Mouse (Mus musculus) lung, embryonic 15.5 days (tissue): Measurements from ENCODE around the gene Ren1. TPM values are rescaled to one million over a fixed set of nuclear protein-coding genes. Genes with fewer than 3 reads are reported as not detected.
A peak's percentile ranks its signal among the peaks of the same experiment; 100 is the strongest.
"Not testable (repeated sequence)": the region's sequence is repeated elsewhere in the genome, so short reads cannot be mapped to it uniquely, and the experiment has no call there.

ENCODE experiments used
- ATAC-seq: fragments of 200-750 bp; cut with Nextera tagmentation; 2 replicates; pipeline ENCODE4 v1.8.0; 2017; ENCODE audit warnings: moderate number of reproducible peaks, borderline replicate concordance; ENCODE audit not compliant: low FRiP score, low TSS enrichment; ENCODE audit errors: extremely low read depth
- H3K27ac ChIP-seq: fragments of 300-500 bp; sonication (generic); 2 replicates; pipeline ENCODE4 v1.5.1; 2015; ENCODE audit warnings: moderate library complexity, mild to moderate bottlenecking, inconsistent platforms
- H3K27me3 ChIP-seq: fragments of 300-500 bp; sonication (generic); 2 replicates; pipeline ENCODE4 v1.6.1; 2015; ENCODE audit warnings: inconsistent platforms
- H3K36me3 ChIP-seq: fragments of 300-500 bp; sonication (generic); 2 replicates; pipeline ENCODE4 v1.6.1; 2015; ENCODE audit warnings: inconsistent platforms
- H3K4me1 ChIP-seq: fragments of 300-500 bp; sonication (generic); 2 replicates; pipeline ENCODE4 v1.6.1; 2015; ENCODE audit warnings: inconsistent platforms
- H3K4me2 ChIP-seq: fragments of 300-500 bp; sonication (generic); 2 replicates; pipeline ENCODE4 v1.6.1; 2015; ENCODE audit warnings: inconsistent platforms, mild to moderate bottlenecking, moderate library complexity
- H3K4me3 ChIP-seq: fragments of 300-500 bp; sonication (generic); 2 replicates; pipeline ENCODE4 v1.5.1; 2015; ENCODE audit warnings: mild to moderate bottlenecking, inconsistent platforms
- H3K9ac ChIP-seq: fragments of 300-500 bp; sonication (generic); 2 replicates; pipeline ENCODE4 v1.6.1; 2015; ENCODE audit warnings: inconsistent platforms
- H3K9me3 ChIP-seq: fragments of 300-500 bp; sonication (generic); 2 replicates; pipeline ENCODE4 v1.6.1; 2016; ENCODE audit warnings: inconsistent platforms
- WGBS: fragments of 180-500 bp; shearing (Covaris S2); methylation state at CpG from one replicate; pipeline ENCODE4 v1.1.7; 2015; 5-methylcytosine and 5-hydroxymethylcytosine counted together
- polyA plus RNA-seq: library from polyadenylated mRNA; unstranded; fragments of >200 nt; fragmentation: Nextera tagmentation; extraction: Ambion mirVana; gene quantifications from 2 replicates; pipeline ENCODE4 v1.2.1, GENCODE M21; 2015

Ren1 gene
- polyA plus RNA-seq, 1 experiment from 2014 or later = 1.5 TPM

DNA sequence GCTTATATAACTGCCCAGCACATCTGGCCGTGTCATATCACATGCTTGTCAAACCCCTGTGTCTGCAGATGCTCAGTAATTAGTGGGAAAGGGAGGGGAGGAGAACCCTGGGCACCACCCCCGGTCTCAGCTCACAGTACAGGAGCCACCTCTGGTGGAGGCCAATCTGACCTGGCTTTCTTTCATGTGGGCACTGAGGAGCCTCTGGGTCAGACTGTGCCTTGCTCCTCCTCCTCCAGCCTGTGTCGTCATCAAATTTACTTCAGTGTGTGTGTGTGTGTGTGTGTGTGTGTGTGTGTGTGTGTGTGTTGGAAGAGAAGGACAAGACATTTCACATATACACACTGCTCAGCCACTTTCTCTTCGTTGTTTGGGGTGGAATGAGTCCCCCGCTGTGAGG, 27.0 kb upstream of the Ren1 start:
- no peaks in the 10 kb centered on the region for H3K9me3 ChIP-seq
- H3K9ac ChIP-seq = no peak overlapping the region
- H3K4me3 ChIP-seq = no peak overlapping the region
- no peak overlapping the region for H3K4me2 ChIP-seq
- peaks cover 28% of the 10 kb centered on the region for H3K4me1 ChIP-seq
- 23% methylated on average over 5 of the region's 5 CpGs for WGBS
- no peaks in the 10 kb centered on the region for H3K27me3 ChIP-seq
- H3K27ac ChIP-seq = peak overlapping the region; percentile 21; the same call in 1 of the 2 replicates
- peak; percentile 17; the same call in 1 of the 2 replicates for ATAC-seq
- no peaks in the 10 kb centered on the region for H3K36me3 ChIP-seq

DNA sequence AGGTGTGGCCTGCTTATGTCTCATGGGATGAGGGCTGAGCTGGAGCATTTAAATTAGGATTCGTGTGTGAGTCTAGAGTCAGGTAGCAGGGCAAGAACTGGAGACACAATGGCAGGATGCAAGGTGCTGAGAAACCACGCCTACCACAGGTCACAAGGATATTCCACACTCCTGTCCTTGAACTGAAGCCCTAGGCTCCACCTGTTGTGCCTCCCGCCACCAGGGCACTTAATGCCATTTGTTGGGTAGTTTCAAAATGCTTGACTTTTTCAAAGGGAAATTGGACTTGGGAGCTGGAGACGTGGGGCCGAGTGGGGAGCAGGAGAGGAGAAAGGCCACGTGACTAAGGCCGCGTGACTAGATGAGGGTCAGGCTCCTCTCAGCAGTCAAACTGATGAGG, 24.4 kb upstream of the Ren1 start:
- Histone ChIP-seq H3K27ac (no peak overlapping the region), H3K4me2 (no peak overlapping the region), H3K9ac (no peak overlapping the region), H3K27me3 (peaks cover 4% of the 10 kb centered on the region; the same call in 1 of the 2 replicates), H3K4me1 (peaks cover 47% of the 10 kb centered on the region), H3K4me3 (no peak overlapping the region), H3K9me3 (no peaks in the 10 kb centered on the region), H3K36me3 (no peaks in the 10 kb centered on the region)
- ATAC-seq = no peak
- 75% methylated on average over 8 of the region's 8 CpGs for WGBS

DNA sequence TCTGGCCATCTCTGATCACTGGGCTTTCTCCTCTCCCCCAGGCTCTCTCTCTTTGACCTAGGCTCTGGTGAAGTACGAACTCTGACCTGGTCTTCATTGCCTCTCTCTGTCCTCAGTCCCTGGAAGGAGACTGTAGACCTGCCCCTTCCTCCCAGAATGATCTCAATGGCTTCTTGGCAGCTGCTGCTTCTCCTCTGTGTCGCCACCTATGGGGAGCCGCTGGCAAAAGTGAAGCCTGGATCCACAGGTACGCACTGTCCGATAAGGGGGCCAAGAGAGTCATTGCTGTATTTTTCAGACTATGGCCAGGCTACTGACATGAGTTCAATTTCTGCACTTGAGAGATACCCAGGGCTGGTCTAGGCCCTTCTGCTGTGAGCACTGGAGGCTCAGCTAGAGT, 23.2 kb upstream of the Ren1 start:
- WGBS = 54% methylated on average over 5 of the region's 5 CpGs
- Histone ChIP-seq H3K4me1 (peaks cover 40% of the 10 kb centered on the region), H3K27me3 (peaks cover 7% of the 10 kb centered on the region; the same call in 1 of the 2 replicates), H3K4me2 (no peak overlapping the region), H3K9me3 (no peaks in the 10 kb centered on the region), H3K36me3 (no peaks in the 10 kb centered on the region), H3K9ac (no peak overlapping the region), H3K27ac (no peak overlapping the region), H3K4me3 (no peak overlapping the region)
- no peak for ATAC-seq

DNA sequence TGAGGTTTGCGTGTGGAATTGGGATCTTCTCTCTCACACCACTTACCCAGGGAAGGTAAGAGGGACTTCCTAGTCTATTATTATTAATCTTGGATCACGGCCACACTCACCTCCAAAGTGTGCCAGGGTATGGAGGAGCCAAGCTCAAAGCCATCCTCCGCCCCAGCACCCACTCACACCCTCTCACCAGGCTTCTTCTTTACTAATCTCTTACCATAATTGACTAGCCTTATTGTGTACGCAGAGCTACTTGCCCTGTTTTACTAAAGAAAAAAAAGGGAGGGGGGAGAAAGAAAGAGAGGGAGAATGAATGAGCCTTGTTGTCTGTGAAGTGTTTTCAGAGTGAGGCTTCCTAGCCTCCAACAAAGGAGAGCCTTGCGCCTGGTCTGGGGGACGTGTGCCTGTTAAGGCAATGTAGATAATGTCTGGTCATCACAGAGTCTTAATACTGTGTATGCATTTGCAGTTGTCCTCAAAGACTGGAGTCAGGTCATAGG, 22.0 kb upstream of the Ren1 start:
- peak overlapping the region; percentile 71 for H3K27ac ChIP-seq
- H3K4me2 ChIP-seq = 0 out of 2 replicates have a peak overlapping the region, but pooled peaks have one; percentile 73
- no peak overlapping the region for H3K4me3 ChIP-seq
- H3K36me3 ChIP-seq = no peaks in the 10 kb centered on the region
- 54% methylated on average over 6 of the region's 6 CpGs for WGBS
- H3K27me3 ChIP-seq = peaks cover 7% of the 10 kb centered on the region; the same call in 1 of the 2 replicates
- H3K9ac ChIP-seq = no peak overlapping the region
- ATAC-seq = no peak
- H3K4me1 ChIP-seq = peaks cover 35% of the 10 kb centered on the region
- no peaks in the 10 kb centered on the region for H3K9me3 ChIP-seq

DNA sequence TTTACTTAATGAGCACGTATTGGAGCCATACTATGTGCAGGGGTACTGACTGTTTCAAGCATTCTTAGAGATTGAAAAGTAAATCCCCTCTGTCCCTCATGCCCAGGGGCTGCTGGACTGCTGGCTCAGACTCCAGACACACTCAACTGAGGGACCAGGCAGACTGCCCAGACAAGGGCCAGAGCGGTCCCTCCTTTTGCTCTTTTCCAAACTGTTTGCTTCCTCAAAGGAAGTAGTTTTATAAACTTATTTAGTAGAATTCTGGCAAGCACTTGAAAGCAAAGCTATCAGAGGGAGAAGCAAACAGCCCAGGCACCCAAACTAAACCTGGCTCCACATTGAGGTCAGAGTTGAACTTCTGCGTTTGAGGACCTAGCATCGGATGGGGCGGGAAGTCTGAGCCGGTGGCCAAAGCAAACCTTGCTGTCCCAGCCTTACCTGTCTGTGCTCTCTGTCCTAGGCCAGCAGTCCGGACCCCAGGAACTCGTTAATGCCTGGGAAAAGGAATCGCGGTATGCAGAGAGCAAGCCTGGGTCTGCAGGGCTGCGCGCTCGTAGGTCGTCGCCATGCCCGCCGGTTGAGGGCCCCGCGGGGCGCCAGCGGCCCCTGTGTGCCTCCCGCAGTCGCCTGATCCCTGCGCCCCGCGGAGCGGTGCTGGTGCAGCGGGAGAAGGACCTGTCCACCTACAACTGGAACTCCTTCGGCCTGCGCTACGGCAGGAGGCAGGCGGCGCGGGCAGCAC, 21.2 kb upstream of the Ren1 start:
- peaks cover 7% of the 10 kb centered on the region; the same call in 1 of the 2 replicates for H3K27me3 ChIP-seq
- WGBS = 4% methylated on average over 34 of the region's 34 CpGs

DNA sequence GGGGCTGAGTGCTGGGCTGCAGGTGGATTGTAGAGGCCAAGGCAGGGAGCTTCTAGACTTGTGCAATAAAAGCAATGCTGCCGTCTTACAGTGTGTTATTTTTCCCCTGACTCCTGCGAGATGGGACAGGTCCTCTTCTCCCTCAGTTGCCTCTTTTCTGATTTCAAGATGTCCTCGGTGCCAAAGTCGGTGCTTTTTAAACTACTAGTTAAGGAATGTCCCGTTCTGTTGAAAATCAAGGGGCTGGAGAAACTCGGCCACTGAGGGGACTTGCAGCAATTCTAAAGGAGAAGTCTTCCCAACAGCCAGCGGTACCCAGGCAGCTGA, 20.7 kb upstream of the Ren1 start:
- 23% methylated on average over 7 of the region's 7 CpGs for WGBS
- Histone ChIP-seq H3K36me3 (no peaks in the 10 kb centered on the region), H3K4me2 (peak overlapping the region; percentile 73), H3K27ac (peak overlapping the region; percentile 71), H3K9ac (no peak overlapping the region; the same call in 1 of the 2 replicates), H3K4me1 (peaks cover 28% of the 10 kb centered on the region), H3K9me3 (no peaks in the 10 kb centered on the region), H3K4me3 (peak overlapping the region; percentile 22), H3K27me3 (peaks cover 7% of the 10 kb centered on the region; the same call in 1 of the 2 replicates)
- ATAC-seq = peak; percentile 19; the same call in 1 of the 2 replicates

More for the DNA sequence above, 21.2 kb upstream of the Ren1 start:
- Histone ChIP-seq H3K36me3 (no peaks in the 10 kb centered on the region), H3K9me3 (no peaks in the 10 kb centered on the region), H3K9ac (no peak overlapping the region; the same call in 1 of the 2 replicates), H3K4me3 (peak overlapping the region; percentile 22), H3K27ac (peak overlapping the region; percentile 71), H3K4me2 (peak overlapping the region; percentile 73), H3K4me1 (peaks cover 30% of the 10 kb centered on the region)
- peak; percentile 81; the same call in 1 of the 2 replicates for ATAC-seq

DNA sequence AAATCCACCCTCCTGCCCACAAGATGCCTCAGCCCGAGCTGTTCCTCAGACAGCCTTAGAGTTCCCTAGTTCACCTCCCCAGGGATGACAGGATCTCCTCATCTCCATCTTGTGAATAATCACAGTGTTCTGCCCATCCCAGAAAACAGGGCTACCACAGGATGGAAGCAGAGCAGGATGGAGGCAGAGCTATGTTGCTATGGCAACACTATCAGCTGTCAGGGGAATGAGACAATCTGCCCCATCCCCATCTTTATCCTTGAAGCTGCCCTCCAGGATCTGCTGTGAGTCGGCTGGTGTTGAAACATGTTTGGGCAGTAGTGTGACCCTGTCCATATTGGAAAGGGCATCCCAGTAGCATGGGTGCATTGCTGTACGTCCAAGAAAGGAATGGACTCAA, 19.2 kb upstream of the Ren1 start:
- Histone ChIP-seq H3K4me3 (no peak overlapping the region), H3K27ac (no peak overlapping the region), H3K4me1 (peaks cover 28% of the 10 kb centered on the region), H3K9ac (no peak overlapping the region), H3K9me3 (no peaks in the 10 kb centered on the region), H3K27me3 (peaks cover 7% of the 10 kb centered on the region; the same call in 1 of the 2 replicates), H3K36me3 (no peaks in the 10 kb centered on the region), H3K4me2 (no peak overlapping the region)
- WGBS = 53% methylated on average over 3 of the region's 3 CpGs
- no peak for ATAC-seq

DNA sequence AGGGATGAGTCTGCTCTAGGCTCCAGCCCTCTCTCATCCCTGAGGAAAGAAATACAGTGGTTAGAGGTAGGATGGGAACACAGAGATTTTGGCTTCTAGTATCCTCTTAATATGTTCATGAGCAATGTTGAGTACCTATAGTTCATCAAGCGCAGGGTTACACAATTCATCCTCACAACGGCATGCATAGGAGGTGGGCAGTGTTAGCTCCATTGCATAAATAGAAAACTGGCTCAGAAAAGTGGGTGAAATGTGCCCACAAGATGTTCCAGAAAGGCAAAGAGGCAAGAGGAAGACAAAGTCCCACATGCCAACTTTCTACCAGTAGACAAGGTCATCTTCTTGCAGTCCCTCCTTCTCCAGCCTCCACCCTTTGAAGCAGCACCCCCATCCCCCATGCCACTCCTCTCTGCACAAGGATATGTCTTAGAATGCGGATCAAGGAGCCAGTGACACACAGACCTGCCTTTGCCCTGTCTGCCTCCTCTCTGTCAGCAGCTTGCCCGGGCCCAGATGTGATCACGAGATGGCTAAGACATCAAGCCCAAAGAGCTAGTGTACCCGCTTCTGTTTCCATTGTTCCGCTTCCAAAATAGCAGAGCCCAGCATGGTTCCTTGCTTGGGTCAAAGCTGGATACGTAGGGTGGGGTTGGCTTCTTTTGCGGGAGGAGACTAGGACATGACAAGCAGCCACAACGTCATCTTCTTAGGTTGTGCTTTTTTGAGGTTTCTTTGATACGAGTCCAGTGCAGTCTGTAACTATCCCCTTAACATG, 17.5 kb upstream of the Ren1 start:
- ATAC-seq = no peak
- 87% methylated on average over 11 of the region's 11 CpGs for WGBS
- Histone ChIP-seq H3K4me3 (no peak overlapping the region), H3K4me1 (peaks cover 28% of the 10 kb centered on the region), H3K36me3 (no peaks in the 10 kb centered on the region), H3K4me2 (no peak overlapping the region), H3K9me3 (no peaks in the 10 kb centered on the region), H3K27ac (no peak overlapping the region), H3K27me3 (peaks cover 7% of the 10 kb centered on the region; the same call in 1 of the 2 replicates), H3K9ac (no peak overlapping the region)

- ATAC-seq = no peak
- Histone ChIP-seq H3K4me1 (peaks cover 17% of the 10 kb centered on the region), H3K9me3 (no peaks in the 10 kb centered on the region), H3K27me3 (peaks cover 7% of the 10 kb centered on the region; the same call in 1 of the 2 replicates), H3K9ac (no peak overlapping the region), H3K27ac (no peak overlapping the region), H3K4me2 (no peak overlapping the region), H3K36me3 (no peaks in the 10 kb centered on the region), H3K4me3 (no peak overlapping the region)
- 73% methylated on average over 6 of the region's 6 CpGs for WGBS
These were observed 16.4 kb upstream of the Ren1 start for GRCm38 (mm10) chr1:133333937-133334336.

GRCm38 (mm10) chr1:133340403-133340802, 9.9 kb upstream of the Ren1 start:
- not testable (repeated sequence) for ATAC-seq, H3K27me3 ChIP-seq, H3K9ac ChIP-seq, H3K36me3 ChIP-seq, H3K9me3 ChIP-seq, H3K27ac ChIP-seq, H3K4me3 ChIP-seq, H3K4me2 ChIP-seq, H3K4me1 ChIP-seq
- 73% methylated on average over 1 of the region's 1 CpGs for WGBS

DNA sequence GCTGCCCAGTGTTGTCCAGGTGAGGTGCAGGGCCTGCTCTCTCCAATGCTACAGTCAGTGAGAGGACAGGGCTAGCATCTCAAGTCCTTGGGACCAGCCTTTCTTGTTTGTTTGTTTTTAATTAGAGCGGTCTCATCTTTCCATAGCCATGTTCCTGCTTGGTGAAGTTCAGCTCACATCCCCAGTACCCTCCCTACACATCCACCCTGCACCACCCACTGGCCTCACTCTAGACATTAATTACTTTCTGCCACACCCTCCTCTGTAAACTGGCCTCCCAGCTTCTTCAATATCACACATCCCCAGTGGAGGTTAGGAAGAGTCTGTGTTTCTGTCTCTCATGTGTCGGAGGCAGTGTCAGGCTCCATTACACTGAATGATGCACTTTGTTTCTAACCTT, 6.0 kb upstream of the Ren1 start:
- H3K36me3 ChIP-seq = no peaks in the 10 kb centered on the region
- H3K9me3 ChIP-seq = no peaks in the 10 kb centered on the region
- H3K27me3 ChIP-seq = no peaks in the 10 kb centered on the region
- 85% methylated on average over 2 of the region's 2 CpGs for WGBS
- no peak for ATAC-seq
- H3K4me1 ChIP-seq = no peaks in the 10 kb centered on the region
- H3K27ac ChIP-seq = no peak overlapping the region
- no peak overlapping the region for H3K4me3 ChIP-seq
- no peak overlapping the region for H3K9ac ChIP-seq
- H3K4me2 ChIP-seq = no peak overlapping the region

GRCm38 (mm10) chr1:133346531-133346930, 3.8 kb upstream of the Ren1 start:
- no peaks in the 10 kb centered on the region for H3K4me1 ChIP-seq
- WGBS = 70% methylated on average over 9 of the region's 9 CpGs
- no peak for ATAC-seq
- no peak overlapping the region for H3K4me3 ChIP-seq
- H3K27me3 ChIP-seq = no peaks in the 10 kb centered on the region
- no peak overlapping the region for H3K4me2 ChIP-seq
- no peak overlapping the region for H3K27ac ChIP-seq
- H3K9me3 ChIP-seq = no peaks in the 10 kb centered on the region
- H3K9ac ChIP-seq = no peak overlapping the region
- no peaks in the 10 kb centered on the region for H3K36me3 ChIP-seq
